Mouse (Mus musculus): ENCODE measurements around the gene Ap1ar. TPM values are rescaled to one million over a fixed set of nuclear protein-coding genes. Genes with fewer than 3 reads are reported as not detected.
"Not testable (repeated sequence)": the region's sequence is repeated elsewhere in the genome, so short reads cannot be mapped to it uniquely, and the experiment has no call there.

Gene Ap1ar
- total RNA-seq, 2 experiments from 2014 or later, result 74.9 to 77.4 TPM

- DNase-seq (ENCODE audit: extremely low spot score in 1 of 2, low spot score in 1 of 2), result no peak
Measured at GRCm38 (mm10) chr3:127802814-127803213, 34.5 kb downstream of the Ap1ar start.

- no peak for DNase-seq (ENCODE audit: extremely low spot score in 1 of 2, low spot score in 1 of 2)
Measured at GRCm38 (mm10) chr3:127801162-127801561, 36.2 kb downstream of the Ap1ar start.

GRCm38 (mm10) chr3:127796271-127796670, 41.1 kb downstream of the Ap1ar start:
- no peak for DNase-seq (ENCODE audit: extremely low spot score in 1 of 2, low spot score in 1 of 2)

GRCm38 (mm10) chr3:127795762-127796161, 41.6 kb downstream of the Ap1ar start:
- DNase-seq (ENCODE audit: extremely low spot score in 1 of 2, low spot score in 1 of 2), result no peak

- no peak for DNase-seq (ENCODE audit: extremely low spot score in 1 of 2, low spot score in 1 of 2)
Measured at GRCm38 (mm10) chr3:127793022-127793421, 44.3 kb downstream of the Ap1ar start.

- DNase-seq (ENCODE audit: extremely low spot score in 1 of 2, low spot score in 1 of 2), result no peak
Measured at GRCm38 (mm10) chr3:127791595-127792561, 45.4 kb downstream of the Ap1ar start.

GRCm38 (mm10) chr3:127791056-127791483, 46.3 kb downstream of the Ap1ar start:
- DNase-seq (ENCODE audit: extremely low spot score in 1 of 2, low spot score in 1 of 2), result no peak

- peak in 1 of 2 experiments; percentile 21 for DNase-seq (ENCODE audit: extremely low spot score in 1 of 2, low spot score in 1 of 2)
Measured at GRCm38 (mm10) chr3:127790234-127791055, 46.9 kb downstream of the Ap1ar start.

- peak; percentile 25 to 31 for DNase-seq (ENCODE audit: extremely low spot score in 1 of 2, low spot score in 1 of 2)
Measured at GRCm38 (mm10) chr3:127789500-127790191, 47.7 kb downstream of the Ap1ar start, which contains the start of gene Tifa. Tifa (plus strand) TSS chr3:127789805.

GRCm38 (mm10) chr3:127788919-127789318, 48.4 kb downstream of the Ap1ar start:
- DNase-seq (ENCODE audit: extremely low spot score in 1 of 2, low spot score in 1 of 2), result no peak

GRCm38 (mm10) chr3:127788038-127788437, 49.3 kb downstream of the Ap1ar start:
- DNase-seq (ENCODE audit: extremely low spot score in 1 of 2, low spot score in 1 of 2), result no peak

GRCm38 (mm10) chr3:127787032-127787431, 50.3 kb downstream of the Ap1ar start:
- no peak for DNase-seq (ENCODE audit: extremely low spot score in 1 of 2, low spot score in 1 of 2)

GRCm38 (mm10) chr3:127783680-127784079, 53.6 kb downstream of the Ap1ar start:
- not testable (repeated sequence) for DNase-seq (ENCODE audit: extremely low spot score in 1 of 2, low spot score in 1 of 2)

GRCm38 (mm10) chr3:127782921-127783320, 54.4 kb downstream of the Ap1ar start:
- no peak for DNase-seq (ENCODE audit: extremely low spot score in 1 of 2, low spot score in 1 of 2)

- DNase-seq (ENCODE audit: extremely low spot score in 1 of 2, low spot score in 1 of 2), result no peak
Measured at GRCm38 (mm10) chr3:127780921-127781320, 56.4 kb downstream of the Ap1ar start.

GRCm38 (mm10) chr3:127780021-127780644, 57.2 kb downstream of the Ap1ar start, which contains the start of gene Alpk1:
Alpk1 (minus strand) TSS chr3:127780527.
- peak; percentile 26 to 48 for DNase-seq (ENCODE audit: extremely low spot score in 1 of 2, low spot score in 1 of 2)

- no peak for DNase-seq (ENCODE audit: extremely low spot score in 1 of 2, low spot score in 1 of 2)
Measured at GRCm38 (mm10) chr3:127769146-127769545, 68.2 kb downstream of the Ap1ar start.

GRCm38 (mm10) chr3:127765971-127766370, 71.4 kb downstream of the Ap1ar start:
- no peak for DNase-seq (ENCODE audit: extremely low spot score in 1 of 2, low spot score in 1 of 2)

GRCm38 (mm10) chr3:127764541-127764940, 72.8 kb downstream of the Ap1ar start:
- no peak for DNase-seq (ENCODE audit: extremely low spot score in 1 of 2, low spot score in 1 of 2)
